Mouse (Mus musculus): ENCODE data around the gene Ino80e.
A peak's percentile ranks its signal among the peaks of the same experiment; 100 is the strongest.

Ino80e gene

GRCm38 (mm10) chr7:126808703-126809455 is 53.3 kb downstream of the Ino80e start:
- DNase-seq = peak; percentile 90

- DNase-seq = no peak
Observed at GRCm38 (mm10) chr7:126807405-126807804, 54.8 kb downstream of the Ino80e start.

DNA sequence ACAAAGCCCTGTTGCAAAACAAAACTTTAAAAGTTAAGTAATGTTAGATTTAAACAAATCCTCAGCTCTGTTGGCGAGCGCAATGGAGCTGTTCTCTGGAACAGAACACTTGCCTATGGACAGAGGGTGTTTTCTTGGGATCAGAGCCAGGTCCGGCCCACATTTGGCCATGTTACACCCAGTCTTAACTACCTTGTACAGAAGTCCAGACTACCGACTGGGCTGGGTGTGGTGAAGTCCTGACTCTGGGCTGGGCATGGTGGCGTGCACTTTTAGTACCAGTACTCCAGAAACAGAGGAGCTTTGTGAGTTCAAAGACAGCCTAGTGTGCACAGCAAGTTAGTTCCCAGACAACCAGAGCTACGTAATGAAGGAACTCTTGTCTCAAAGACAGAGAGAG is 55.2 kb downstream of the Ino80e start:
- peak; percentile 85 for DNase-seq

DNA sequence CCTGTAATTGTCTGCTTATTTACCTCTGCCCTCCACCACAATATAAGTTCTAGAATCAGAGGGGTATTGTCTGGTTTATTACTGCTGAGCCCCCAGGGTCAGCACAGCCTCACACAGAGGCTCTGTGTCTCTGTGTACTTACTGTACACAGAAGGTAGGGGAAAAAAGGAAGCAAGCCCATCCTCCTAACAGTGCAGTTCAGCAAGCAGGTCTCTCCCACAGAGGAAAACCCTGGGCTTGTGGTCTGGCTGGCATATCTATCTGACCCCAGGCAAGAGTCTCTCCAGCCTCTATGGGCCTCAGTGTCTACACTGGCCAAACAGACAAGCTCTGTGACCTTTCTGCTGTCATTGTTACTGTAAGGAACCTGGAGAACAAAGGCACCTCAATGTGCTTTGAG is 58.4 kb downstream of the Ino80e start:
- DNase-seq = no peak

DNA sequence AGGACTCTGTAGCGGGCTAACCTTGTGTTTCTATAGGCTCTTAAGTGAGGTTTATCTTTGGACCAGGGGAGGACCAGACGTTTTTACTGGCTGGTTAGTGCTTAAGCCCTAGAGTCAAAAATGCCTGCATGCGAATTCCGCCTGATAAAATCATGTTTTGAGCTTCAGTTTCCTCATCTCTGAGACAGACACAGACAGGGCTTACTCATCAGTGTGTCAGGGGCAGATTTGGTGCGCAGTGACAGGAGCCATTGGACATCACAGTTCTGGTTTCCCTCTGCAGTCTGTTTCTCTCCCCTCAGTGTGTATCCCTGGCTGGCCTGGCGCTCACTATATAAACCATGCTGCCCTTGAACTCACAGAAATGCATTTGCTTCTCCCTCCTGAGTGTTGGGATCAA is 59.0 kb downstream of the Ino80e start:
- no peak for DNase-seq

DNA sequence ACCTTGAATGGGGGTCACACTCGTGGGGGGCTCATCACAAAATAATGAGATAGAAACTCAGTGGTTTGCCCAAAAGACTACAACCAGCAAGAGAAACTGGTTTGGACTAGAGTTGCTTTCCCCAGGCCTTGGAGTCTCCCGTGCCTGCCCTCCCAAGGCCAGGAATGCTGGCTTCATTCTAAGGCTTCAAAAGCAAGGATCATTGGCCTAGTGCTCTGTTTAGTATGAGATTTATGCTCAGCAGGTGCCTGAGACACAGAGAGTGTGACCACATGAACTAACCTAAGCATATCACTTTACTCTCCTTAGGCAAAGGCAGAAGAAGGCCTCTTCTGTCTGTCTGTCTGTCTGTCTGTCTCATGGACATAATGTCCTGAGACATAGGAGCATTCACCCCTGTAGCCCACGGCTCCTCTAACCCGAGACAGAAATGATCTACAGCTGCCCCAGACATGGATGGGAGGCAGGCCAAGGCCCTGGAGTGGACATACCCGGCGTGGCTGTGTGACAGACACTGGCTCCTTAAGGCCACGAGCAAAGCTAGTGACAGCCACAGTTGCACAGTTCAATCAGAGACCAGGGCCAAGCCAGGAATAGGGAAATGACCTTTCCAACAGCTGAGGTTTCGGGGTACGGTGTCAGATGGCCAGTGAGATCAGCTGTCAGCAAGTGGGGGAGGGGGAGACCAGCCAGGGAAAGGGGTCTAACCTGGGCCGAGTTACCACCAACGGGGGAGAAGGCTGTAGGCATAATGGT is 59.9 kb downstream of the Ino80e start:
- no peak for DNase-seq

DNA sequence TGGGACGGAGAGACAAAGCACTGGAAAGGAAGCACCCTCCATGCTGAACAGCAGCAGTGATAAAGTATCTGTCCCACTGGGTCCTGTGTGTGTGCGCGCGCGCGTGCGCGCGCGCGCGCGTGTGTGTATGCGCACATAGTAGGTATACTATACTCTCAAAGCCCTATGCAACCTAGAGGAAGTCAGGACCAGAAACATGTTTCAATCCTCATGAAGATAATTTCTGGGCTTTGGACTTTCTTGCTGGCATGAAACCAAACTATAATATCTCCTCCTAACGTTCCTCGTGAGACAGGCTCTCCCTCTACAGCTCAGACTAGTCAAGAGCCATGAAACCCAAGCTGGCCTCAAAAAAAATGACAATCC is 61.1 kb downstream of the Ino80e start:
- no peak for DNase-seq

All from lung, postnatal 36 days (tissue).